Mouse (Mus musculus): ENCODE data around the gene Bco1.

GRCm38 (mm10) chr8:117053135-117054079 is 42.2 kb upstream of the Bco1 start:
- TF ChIP-seq CTCF (IDR thresholded peaks at IDR 0.05; ENCODE audit: extremely low read depth, insufficient read length, insufficient replicate concordance, low read depth, low read length) (peak; percentile 47; the same call in 1 of the 2 replicates), POLR2A (IDR thresholded peaks at IDR 0.05; ENCODE audit: low read depth, low read length) (no peak)

Data from small intestine, adult 2 months (tissue).